Mouse (Mus musculus) olfactory bulb, adult 2 months (tissue): ENCODE measurements around the gene Krt87.

Experiments
- CTCF ChIP-seq: fragments of 200-500 bp; IDR thresholded peaks from 2 replicates; pipeline ENCODE4 v1.5.1; 2012; ENCODE audit warnings: low read depth, mild to moderate bottlenecking, low read length, moderate library complexity; ENCODE audit not compliant: insufficient read depth
- POLR2A ChIP-seq: fragments of 200-500 bp; IDR thresholded peaks from 2 replicates; pipeline ENCODE4 v1.6.1; 2012; ENCODE audit warnings: mild to moderate bottlenecking, low read depth, low read length, moderate library complexity; ENCODE audit not compliant: insufficient read depth

DNA sequence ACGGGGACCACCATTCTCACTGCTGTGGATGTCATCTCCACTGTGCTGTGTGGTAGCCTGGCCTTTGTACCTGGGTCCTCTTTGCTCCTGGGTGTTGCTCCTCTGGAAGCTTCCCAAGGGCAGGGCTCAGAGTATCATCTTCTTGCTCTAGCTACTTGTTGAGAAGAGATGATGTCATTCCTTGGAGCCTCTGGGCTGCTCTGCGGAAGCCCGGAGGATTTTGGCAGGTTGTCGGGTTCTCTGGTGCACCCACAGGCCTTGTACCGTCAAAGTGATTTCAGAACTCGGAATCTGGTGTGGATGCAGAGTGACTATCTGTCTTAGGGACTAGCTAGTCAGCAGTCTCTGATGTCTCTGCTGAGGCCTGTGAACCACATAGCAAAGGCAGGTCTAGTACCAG is 53.5 kb downstream of the Krt87 start:
- no peak for TF ChIP-seq POLR2A
- no peak for TF ChIP-seq CTCF
